Mouse (Mus musculus): ENCODE data around the gene Hebp2. TPM values are rescaled to one million over a fixed set of nuclear protein-coding genes. Genes with fewer than 3 reads are reported as not detected.

Gene Hebp2
- total and polyA plus RNA-seq, 2 experiments from 2014 or later: 8.7 to 10.2 TPM

DNA sequence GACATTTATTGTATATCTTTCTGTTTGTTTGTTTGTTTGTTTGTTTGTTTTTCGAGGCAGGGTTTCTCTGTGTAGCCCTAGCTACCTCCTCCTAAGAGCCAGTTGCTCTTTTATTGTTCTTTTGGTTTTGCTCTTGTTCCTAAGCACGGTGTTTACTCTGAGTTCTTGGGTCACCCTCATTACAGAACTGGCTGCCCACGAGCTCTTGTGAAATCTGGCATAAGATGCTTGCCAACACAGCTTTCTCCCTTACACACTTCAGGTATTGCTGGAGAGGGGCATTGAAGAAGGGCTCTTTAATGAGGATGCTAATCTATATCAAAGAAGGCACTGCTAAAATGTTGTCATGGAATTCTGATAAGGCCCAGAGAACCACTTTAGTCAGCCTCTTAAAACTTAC lies 35.2 kb downstream of the Hebp2 start:
- H3K36me3 ChIP-seq (replicated peaks; ENCODE audit: control insufficient read depth, insufficient read depth, low read length): peaks cover 5% of the 10 kb centered on the region
- no peak overlapping the region for H3K27ac ChIP-seq (ENCODE audit: low read depth)
- 79% methylated on average over 3 of the region's 3 CpGs for WGBS
- no peaks in the 10 kb centered on the region for H3K9me3 ChIP-seq (replicated peaks; ENCODE audit: control insufficient read depth, low read length)
- H3K4me3 ChIP-seq (ENCODE audit: low read depth, low read length): no peak overlapping the region
- H3K27me3 ChIP-seq (ENCODE audit: control insufficient read depth, insufficient read depth, low read length): no peaks in the 10 kb centered on the region
- no peak for ATAC-seq (ENCODE audit: insufficient read depth, low read depth)
- H3K9ac ChIP-seq (replicated peaks; ENCODE audit: low read depth, low read length): no peak overlapping the region
- DNase-seq (ENCODE audit: low spot score): no peak
- 0 out of 2 replicates have a peak, but pooled peaks cover 11% of the 10 kb centered on the region for H3K4me1 ChIP-seq (ENCODE audit: control insufficient read depth, insufficient read depth)
- H3K4me2 ChIP-seq (ENCODE audit: low read depth, low read length): no peak overlapping the region
- TF ChIP-seq EP300 (IDR thresholded peaks at IDR 0.05; ENCODE audit: low read depth): no peak
- TF ChIP-seq CTCF (IDR thresholded peaks at IDR 0.05; ENCODE audit: low read depth): no peak

DNA sequence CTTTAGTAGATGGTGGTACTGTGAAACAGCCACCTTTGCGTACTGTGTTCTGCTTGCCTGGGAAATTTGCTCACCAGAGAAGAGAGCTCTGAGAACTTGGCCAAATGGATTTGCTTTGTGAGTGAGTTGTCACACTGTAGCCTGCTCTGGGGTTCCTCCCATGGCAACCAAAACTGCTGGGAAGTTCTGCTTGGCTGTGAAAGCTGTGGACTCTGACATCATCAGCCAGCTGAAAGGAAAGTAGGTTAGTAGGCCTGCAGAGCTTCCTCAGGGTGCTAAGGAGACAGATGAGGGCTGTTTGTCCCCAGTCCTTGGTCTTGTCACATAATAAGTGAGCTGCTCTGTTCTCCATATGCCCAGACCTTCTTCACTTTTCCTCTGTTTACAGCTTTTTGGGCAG lies 37.3 kb downstream of the Hebp2 start:
- ATAC-seq (ENCODE audit: insufficient read depth, low read depth) (no peak), DNase-seq (ENCODE audit: low spot score) (no peak)
- Histone ChIP-seq H3K4me1 (ENCODE audit: control insufficient read depth, insufficient read depth) (0 out of 2 replicates have a peak, but pooled peaks cover 11% of the 10 kb centered on the region), H3K36me3 (replicated peaks; ENCODE audit: control insufficient read depth, insufficient read depth, low read length) (peaks cover 5% of the 10 kb centered on the region), H3K9me3 (replicated peaks; ENCODE audit: control insufficient read depth, low read length) (no peaks in the 10 kb centered on the region), H3K4me2 (ENCODE audit: low read depth, low read length) (no peak overlapping the region), H3K27ac (ENCODE audit: low read depth) (peak overlapping the region; percentile 36; the same call in 1 of the 2 replicates), H3K9ac (replicated peaks; ENCODE audit: low read depth, low read length) (no peak overlapping the region), H3K27me3 (ENCODE audit: control insufficient read depth, insufficient read depth, low read length) (no peaks in the 10 kb centered on the region), H3K4me3 (ENCODE audit: low read depth, low read length) (no peak overlapping the region)
- 94% methylated on average over 1 of the region's 1 CpGs for WGBS
- TF ChIP-seq EP300 (IDR thresholded peaks at IDR 0.05; ENCODE audit: low read depth) (no peak), CTCF (IDR thresholded peaks at IDR 0.05; ENCODE audit: low read depth) (no peak)

DNA sequence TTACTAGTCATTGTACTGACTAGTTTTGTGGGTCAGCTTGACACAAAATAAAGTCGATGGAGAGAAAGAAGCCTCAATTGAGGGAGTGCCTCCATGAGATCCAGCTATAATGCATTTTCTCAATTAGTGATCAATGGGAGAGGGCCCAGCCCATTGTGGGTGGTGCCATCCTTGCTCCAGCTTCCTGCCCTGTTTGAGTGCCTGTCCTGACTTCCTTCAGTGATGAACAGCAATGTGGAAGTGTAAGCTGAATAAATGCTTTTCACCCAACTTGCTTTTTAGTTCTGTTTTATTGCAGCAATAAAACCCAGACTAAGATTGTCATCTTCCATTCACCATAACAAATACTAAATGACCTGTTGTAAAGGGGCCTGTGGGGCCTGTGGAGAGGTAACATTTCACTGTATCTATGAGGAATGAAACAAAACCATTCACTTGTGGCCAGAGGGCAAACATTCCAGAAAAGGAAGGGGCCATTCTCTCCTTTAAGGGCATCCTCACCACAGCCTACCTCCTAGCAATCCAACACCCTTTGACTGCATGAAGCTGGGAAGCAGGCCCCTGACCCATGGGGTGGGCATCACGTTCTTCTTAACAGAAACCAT lies 37.9 kb downstream of the Hebp2 start:
- H3K27ac ChIP-seq (ENCODE audit: low read depth): peak overlapping the region; percentile 36; the same call in 1 of the 2 replicates
- H3K4me3 ChIP-seq (ENCODE audit: low read depth, low read length): no peak overlapping the region
- WGBS: 81% methylated on average over 2 of the region's 2 CpGs
- H3K36me3 ChIP-seq (replicated peaks; ENCODE audit: control insufficient read depth, insufficient read depth, low read length): peaks cover 8% of the 10 kb centered on the region; the same call in 1 of the 2 replicates
- TF ChIP-seq EP300 (IDR thresholded peaks at IDR 0.05; ENCODE audit: low read depth) (no peak), CTCF (IDR thresholded peaks at IDR 0.05; ENCODE audit: low read depth) (no peak)
- no peak overlapping the region for H3K9ac ChIP-seq (replicated peaks; ENCODE audit: low read depth, low read length)
- no peak for ATAC-seq (ENCODE audit: insufficient read depth, low read depth)
- H3K9me3 ChIP-seq (replicated peaks; ENCODE audit: control insufficient read depth, low read length): no peaks in the 10 kb centered on the region
- H3K4me1 ChIP-seq (ENCODE audit: control insufficient read depth, insufficient read depth): 0 out of 2 replicates have a peak, but pooled peaks cover 11% of the 10 kb centered on the region
- H3K27me3 ChIP-seq (ENCODE audit: control insufficient read depth, insufficient read depth, low read length): no peaks in the 10 kb centered on the region
- DNase-seq (ENCODE audit: low spot score): no peak
- no peak overlapping the region for H3K4me2 ChIP-seq (ENCODE audit: low read depth, low read length)

DNA sequence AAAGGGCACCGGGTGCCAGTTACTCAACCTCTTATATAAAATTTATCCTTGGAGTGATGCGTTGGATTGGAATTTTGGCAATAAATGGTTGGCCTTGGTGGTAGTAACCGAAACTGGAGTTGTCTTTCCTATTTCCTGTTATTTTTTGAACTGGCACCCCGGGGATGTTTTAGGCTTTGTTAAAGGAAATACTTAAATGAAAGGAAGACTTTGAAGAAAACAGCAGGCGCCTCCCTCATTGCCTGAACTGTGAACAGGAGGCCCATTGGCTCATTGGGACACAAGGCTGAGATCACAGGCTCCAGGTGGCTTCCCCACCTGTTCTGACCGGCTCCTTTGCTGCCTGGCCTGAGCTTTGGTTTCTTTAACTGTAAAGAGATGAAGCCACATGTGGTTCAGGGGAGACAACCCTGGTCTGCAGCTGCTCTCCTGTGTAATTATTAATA lies 39.4 kb downstream of the Hebp2 start:
- Histone ChIP-seq H3K4me2 (ENCODE audit: low read depth, low read length) (no peak overlapping the region), H3K9me3 (replicated peaks; ENCODE audit: control insufficient read depth, low read length) (no peaks in the 10 kb centered on the region), H3K4me3 (ENCODE audit: low read depth, low read length) (no peak overlapping the region), H3K27ac (ENCODE audit: low read depth) (0 out of 2 replicates have a peak overlapping the region, but pooled peaks have one; percentile 1), H3K36me3 (replicated peaks; ENCODE audit: control insufficient read depth, insufficient read depth, low read length) (peaks cover 14% of the 10 kb centered on the region), H3K4me1 (ENCODE audit: control insufficient read depth, insufficient read depth) (0 out of 2 replicates have a peak, but pooled peaks cover 11% of the 10 kb centered on the region), H3K27me3 (ENCODE audit: control insufficient read depth, insufficient read depth, low read length) (no peaks in the 10 kb centered on the region), H3K9ac (replicated peaks; ENCODE audit: low read depth, low read length) (no peak overlapping the region)
- WGBS: 66% methylated on average over 6 of the region's 6 CpGs
- ATAC-seq (ENCODE audit: insufficient read depth, low read depth) (no peak), DNase-seq (ENCODE audit: low spot score) (no peak)
- no peak for TF ChIP-seq EP300 (IDR thresholded peaks at IDR 0.05; ENCODE audit: low read depth)
- no peak for TF ChIP-seq CTCF (IDR thresholded peaks at IDR 0.05; ENCODE audit: low read depth)

DNA sequence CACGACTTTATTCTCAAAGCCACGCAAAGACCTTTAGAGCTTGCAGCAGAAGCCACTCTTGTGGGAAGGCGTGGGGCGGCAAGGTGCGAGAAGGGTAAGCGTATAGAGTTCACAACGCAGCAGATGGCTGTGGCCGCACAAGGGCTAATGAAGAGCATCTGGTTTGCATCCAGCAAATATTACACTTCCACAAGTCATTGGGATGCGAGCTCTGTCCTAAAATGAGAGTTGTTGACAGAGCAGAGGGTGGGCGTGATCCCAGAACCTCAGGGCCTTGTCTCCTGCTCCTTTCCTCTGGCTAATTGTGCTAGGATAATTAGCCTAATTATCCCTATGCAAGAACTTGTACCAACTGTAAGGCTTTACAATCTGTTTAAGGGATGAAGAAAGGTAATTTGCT lies 40.2 kb downstream of the Hebp2 start:
- TF ChIP-seq EP300 (IDR thresholded peaks at IDR 0.05; ENCODE audit: low read depth) (no peak), CTCF (IDR thresholded peaks at IDR 0.05; ENCODE audit: low read depth) (no peak)
- no peak for DNase-seq (ENCODE audit: low spot score)
- Histone ChIP-seq H3K4me1 (ENCODE audit: control insufficient read depth, insufficient read depth) (0 out of 2 replicates have a peak, but pooled peaks cover 11% of the 10 kb centered on the region), H3K4me2 (ENCODE audit: low read depth, low read length) (no peak overlapping the region), H3K9ac (replicated peaks; ENCODE audit: low read depth, low read length) (no peak overlapping the region), H3K36me3 (replicated peaks; ENCODE audit: control insufficient read depth, insufficient read depth, low read length) (peaks cover 18% of the 10 kb centered on the region), H3K4me3 (ENCODE audit: low read depth, low read length) (no peak overlapping the region), H3K27ac (ENCODE audit: low read depth) (no peak overlapping the region), H3K27me3 (ENCODE audit: control insufficient read depth, insufficient read depth, low read length) (no peaks in the 10 kb centered on the region), H3K9me3 (replicated peaks; ENCODE audit: control insufficient read depth, low read length) (no peaks in the 10 kb centered on the region)
- no peak for ATAC-seq (ENCODE audit: insufficient read depth, low read depth)
- 72% methylated on average over 10 of the region's 10 CpGs for WGBS
